Mouse (Mus musculus) CH12.LX (cell line): ENCODE data around the gene Snta1. TPM values are rescaled to one million over a fixed set of nuclear protein-coding genes. Genes with fewer than 3 reads are reported as not detected.

Experiments
- DNase-seq: peaks from one replicate; pipeline ENCODE4 v3.0.0-alpha.2; 2013; ENCODE audit errors: extremely low read depth
- H3K27ac ChIP-seq: 2 replicates; pipeline ENCODE4 v1.5.1; 2012; ENCODE audit warnings: low read depth, mild to moderate bottlenecking, control low read depth, moderate library complexity; ENCODE audit not compliant: insufficient read depth
- H3K27me3 ChIP-seq: replicated peaks from 2 replicates; pipeline ENCODE3; 2012; ENCODE audit warnings: inconsistent platforms
- H3K36me3 ChIP-seq, 2 experiments: replicated peaks in 1 of 2; 2 replicates each; pipeline versions ENCODE3 to v1.6.1; 2012; ENCODE audit warnings: inconsistent platforms in 1 of 2, low read length in 1 of 2, mild to moderate bottlenecking in 1 of 2, mixed read lengths in 1 of 2, moderate library complexity in 1 of 2; ENCODE audit not compliant: control insufficient read depth in 1 of 2, insufficient read depth in 1 of 2
- H3K4me1 ChIP-seq, 2 experiments: 2 replicates each; pipeline ENCODE4 v1.6.1; 2012; ENCODE audit warnings: inconsistent platforms in 1 of 2, moderate library complexity in 1 of 2; ENCODE audit not compliant: insufficient read depth in 2 of 2, control insufficient read depth in 1 of 2
- H3K4me2 ChIP-seq: 2 replicates; pipeline ENCODE4 v1.6.1; 2012; ENCODE audit warnings: low read depth, mild to moderate bottlenecking, control low read depth; ENCODE audit not compliant: poor library complexity, insufficient read depth, severe bottlenecking
- H3K4me3 ChIP-seq, 3 experiments: fragments of 150-350 bp in 1 of 3; sonication (generic) in 1 of 3; replicated peaks in 1 of 3; 2 replicates each; pipeline versions ENCODE3 to v1.5.1; 2011 to 2012; ENCODE audit warnings: low read depth in 2 of 3, low read length in 2 of 3, mild to moderate bottlenecking in 2 of 3, moderate library complexity in 2 of 3, control low read depth in 1 of 3, improper control_type of control experiment in 1 of 3, inconsistent platforms in 1 of 3, mixed read lengths in 1 of 3; ENCODE audit not compliant: poor library complexity in 1 of 3
- H3K79me2 ChIP-seq: replicated peaks from 2 replicates; pipeline ENCODE4 v1.6.1; 2012; ENCODE audit warnings: mild to moderate bottlenecking, moderate library complexity; ENCODE audit not compliant: control insufficient read depth, poor library complexity, insufficient read depth, severe bottlenecking; ENCODE audit errors: extremely low read depth
- H3K9ac ChIP-seq: 2 replicates; pipeline ENCODE4 v1.6.1; 2012; ENCODE audit warnings: low read depth, mild to moderate bottlenecking, control low read depth, moderate library complexity; ENCODE audit not compliant: insufficient read depth
- H3K9me3 ChIP-seq: replicated peaks from 2 replicates; pipeline ENCODE3; 2012; ENCODE audit warnings: low read length, inconsistent platforms, mixed read lengths
- CTCF ChIP-seq, 2 experiments: IDR thresholded peaks in 1 of 2; conservative IDR thresholded peaks in 1 of 2; 2 replicates each; pipeline ENCODE4 v1.5.1; 2011 to 2012; ENCODE audit warnings: low read depth in 2 of 2, low read length in 2 of 2, improper control_type of control experiment in 1 of 2, inconsistent platforms in 1 of 2, mild to moderate bottlenecking in 1 of 2, moderate library complexity in 1 of 2
- ELF1 ChIP-seq: IDR thresholded peaks from 2 replicates; pipeline ENCODE4 v1.6.1; 2014; ENCODE audit warnings: low read depth, mild to moderate bottlenecking, inconsistent platforms, low read length, improper control_type of control experiment
- EP300 ChIP-seq: IDR thresholded peaks from 2 replicates; pipeline ENCODE4 v1.6.1; 2011; ENCODE audit warnings: low read length, improper control_type of control experiment
- ETS1 ChIP-seq: conservative IDR thresholded peaks from 2 replicates; pipeline ENCODE4 v1.6.1; 2012; ENCODE audit warnings: low read depth, mild to moderate bottlenecking, inconsistent platforms, low read length, improper control_type of control experiment, moderate library complexity
- GABPA ChIP-seq: IDR thresholded peaks from 2 replicates; pipeline ENCODE4 v1.6.1; 2012; ENCODE audit warnings: low read depth, low read length, improper control_type of control experiment, inconsistent platforms; ENCODE audit not compliant: insufficient replicate concordance
- IRF4 ChIP-seq: IDR thresholded peaks from 2 replicates; pipeline ENCODE4 v1.6.1; 2014; ENCODE audit warnings: low read depth, mild to moderate bottlenecking, inconsistent platforms, low read length, improper control_type of control experiment
- JUND ChIP-seq: conservative IDR thresholded peaks from 2 replicates; pipeline ENCODE4 v1.6.1; 2011; ENCODE audit warnings: low read depth, low read length, improper control_type of control experiment
- MAZ ChIP-seq: IDR thresholded peaks from 2 replicates; pipeline ENCODE4 v1.6.1; 2012; ENCODE audit warnings: low read depth, mild to moderate bottlenecking, inconsistent platforms, low read length, improper control_type of control experiment, moderate library complexity
- MYC ChIP-seq: IDR thresholded peaks from 2 replicates; pipeline ENCODE4 v1.6.1; 2011; ENCODE audit warnings: low read depth, mild to moderate bottlenecking, improper control_type of control experiment, low read length
- NELFE ChIP-seq: IDR thresholded peaks from 2 replicates; pipeline ENCODE4 v1.6.1; 2011; ENCODE audit warnings: low read depth, low read length, improper control_type of control experiment
- PAX5 ChIP-seq: IDR thresholded peaks from 2 replicates; pipeline ENCODE4 v1.6.1; 2012; ENCODE audit warnings: low read length, inconsistent platforms, mixed read lengths
- POLR2A ChIP-seq: IDR thresholded peaks from 2 replicates; pipeline ENCODE4 v1.6.1; 2011; ENCODE audit warnings: low read depth, mild to moderate bottlenecking, improper control_type of control experiment, low read length
- RAD21 ChIP-seq: IDR thresholded peaks from 2 replicates; pipeline ENCODE4 v1.6.1; 2011; ENCODE audit warnings: low read depth, mild to moderate bottlenecking, low read length, improper control_type of control experiment, moderate library complexity
- RCOR1 ChIP-seq: conservative IDR thresholded peaks from 2 replicates; pipeline ENCODE4 v1.6.1; 2012; ENCODE audit warnings: low read depth, mild to moderate bottlenecking, inconsistent platforms, low read length, improper control_type of control experiment
- SMC3 ChIP-seq: IDR thresholded peaks from 2 replicates; pipeline ENCODE4 v1.6.1; 2011; ENCODE audit warnings: low read depth, low read length, improper control_type of control experiment
- TBP ChIP-seq: conservative IDR thresholded peaks from 2 replicates; pipeline ENCODE4 v1.6.1; 2011; ENCODE audit warnings: low read depth, low read length, improper control_type of control experiment
- TCF12 ChIP-seq: IDR thresholded peaks from 2 replicates; pipeline ENCODE4 v1.6.1; 2014; ENCODE audit warnings: low read depth, mild to moderate bottlenecking, inconsistent platforms, low read length, improper control_type of control experiment
- UBTF ChIP-seq: IDR thresholded peaks from 2 replicates; pipeline ENCODE4 v1.6.1; 2012; ENCODE audit warnings: low read depth, mild to moderate bottlenecking, inconsistent platforms, low read length, improper control_type of control experiment, moderate library complexity
- USF1 ChIP-seq: IDR thresholded peaks from 2 replicates; pipeline ENCODE4 v1.6.1; 2014; ENCODE audit warnings: low read depth, mild to moderate bottlenecking, inconsistent platforms, low read length, improper control_type of control experiment
- ZC3H11A ChIP-seq: IDR thresholded peaks from 2 replicates; pipeline ENCODE4 v1.6.1; 2012; ENCODE audit warnings: low read depth, mild to moderate bottlenecking, inconsistent platforms, low read length, improper control_type of control experiment
- ZKSCAN1 ChIP-seq: IDR thresholded peaks from 2 replicates; pipeline ENCODE4 v1.6.1; 2012; ENCODE audit warnings: low read depth, inconsistent platforms, low read length, improper control_type of control experiment, borderline replicate concordance
- dilution Hi-C: fragments of 300-500 bp; cut with MboI; formaldehyde crosslinking; loops from 2 replicates; pipeline ENCODE4 v1.14.3; 2020; ENCODE audit warnings: low sequenced_read_pairs; ENCODE audit not compliant: extremely low pct_unique_long_range_greater_than_20kb, extremely low pct_ligation_motif_present
- in situ Hi-C: fragments of 300-500 bp; cut with MboI; formaldehyde crosslinking; loops from 3 replicates; pipeline ENCODE4 v1.14.3; 2019; ENCODE audit warnings: low sequenced_read_pairs, low pct_ligation_motif_present, low pct_unique_long_range_greater_than_20kb, mixed read lengths
- polyA plus RNA-seq: library from polyadenylated mRNA; unstranded; fragments of >175 nt; gene quantifications from 2 replicates; pipeline ENCODE4 v1.2.1, GENCODE M21; 2012; ENCODE audit warnings: low read depth; ENCODE audit not compliant: insufficient read length
- total RNA-seq, 2 experiments: library from RNA; depleted of rRNA; stranded (reverse); fragments of 300-350 nt in 1 of 2; fragments of >200 nt in 1 of 2; gene quantifications; 2 replicates each; pipeline ENCODE4 v1.2.3; 2012 to 2014

Snta1 gene
- total and polyA plus RNA-seq, 3 experiments: 0.33 TPM; not detected in 2

DNA sequence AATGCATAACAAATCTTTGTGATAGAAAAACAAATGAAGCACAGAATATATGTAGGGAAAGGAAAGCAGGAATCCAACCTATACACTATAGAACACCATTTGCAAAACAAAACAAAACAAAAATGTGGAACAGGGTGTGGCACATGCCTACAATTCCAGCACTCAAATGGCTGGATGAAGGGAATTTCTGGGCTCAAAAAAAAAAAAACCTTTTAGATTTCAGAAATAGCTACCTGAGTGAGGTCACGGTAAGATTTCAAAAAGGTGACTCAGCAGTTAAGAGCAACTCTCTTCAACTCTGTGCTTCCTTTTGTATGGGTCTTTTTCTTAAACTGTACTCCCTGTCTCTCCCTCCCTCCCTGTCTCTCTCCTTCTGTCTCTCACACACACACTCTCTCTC, 69.7 kb downstream of the Snta1 start:
- no peak overlapping the region for H3K9ac ChIP-seq
- no peaks in the 10 kb centered on the region for H3K79me2 ChIP-seq
- dilution Hi-C loops: no loop called here
- TF ChIP-seq TBP: no peak
- H3K9me3 ChIP-seq: no peaks in the 10 kb centered on the region
- in situ Hi-C loops: no loop called here
- H3K4me3 ChIP-seq: no peak overlapping the region
- H3K4me1 ChIP-seq: no peaks in the 10 kb centered on the region
- H3K36me3 ChIP-seq: peaks cover 34 to 66% of the 10 kb centered on the region in 2 experiments
- no peaks in the 10 kb centered on the region for H3K27me3 ChIP-seq
- no peak overlapping the region for H3K4me2 ChIP-seq
- no peak for DNase-seq
- no peak overlapping the region for H3K27ac ChIP-seq

DNA sequence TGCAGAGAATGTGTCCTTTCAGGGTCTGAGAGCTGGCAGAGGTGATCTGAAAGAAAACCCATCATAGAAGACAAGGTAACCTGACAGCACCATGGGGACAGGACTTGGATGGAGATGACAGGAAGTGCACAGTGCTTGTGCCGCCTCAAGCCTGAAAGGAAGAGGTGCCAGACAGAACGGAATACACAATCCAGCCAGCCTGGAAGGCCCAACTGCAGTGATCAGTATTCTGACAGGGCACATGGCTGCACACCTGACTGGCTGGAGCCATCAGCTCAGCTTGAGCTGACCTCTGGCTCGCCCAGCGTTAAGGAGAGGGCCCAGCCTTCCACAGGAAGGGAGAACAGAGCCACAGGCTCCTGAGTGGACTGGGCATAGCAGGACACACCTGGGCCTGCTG, 72.3 kb downstream of the Snta1 start:
- H3K9me3 ChIP-seq: no peaks in the 10 kb centered on the region
- no peak overlapping the region for H3K4me3 ChIP-seq
- dilution Hi-C loops (no loop called here), in situ Hi-C loops (no loop called here)
- TF ChIP-seq ZC3H11A: no peak
- TF ChIP-seq RCOR1: no peak
- TF ChIP-seq ZKSCAN1: no peak
- TF ChIP-seq PAX5: no peak
- no peak for TF ChIP-seq SMC3
- TF ChIP-seq ETS1: no peak
- no peak for TF ChIP-seq GABPA
- no peak for TF ChIP-seq POLR2A
- H3K4me2 ChIP-seq: no peak overlapping the region
- H3K27ac ChIP-seq: no peak overlapping the region
- no peaks in the 10 kb centered on the region for H3K79me2 ChIP-seq
- H3K4me1 ChIP-seq: no peaks in the 10 kb centered on the region
- H3K36me3 ChIP-seq: peaks cover 18 to 43% of the 10 kb centered on the region in 2 experiments
- DNase-seq: no peak
- no peaks in the 10 kb centered on the region for H3K27me3 ChIP-seq
- no peak overlapping the region for H3K9ac ChIP-seq

DNA sequence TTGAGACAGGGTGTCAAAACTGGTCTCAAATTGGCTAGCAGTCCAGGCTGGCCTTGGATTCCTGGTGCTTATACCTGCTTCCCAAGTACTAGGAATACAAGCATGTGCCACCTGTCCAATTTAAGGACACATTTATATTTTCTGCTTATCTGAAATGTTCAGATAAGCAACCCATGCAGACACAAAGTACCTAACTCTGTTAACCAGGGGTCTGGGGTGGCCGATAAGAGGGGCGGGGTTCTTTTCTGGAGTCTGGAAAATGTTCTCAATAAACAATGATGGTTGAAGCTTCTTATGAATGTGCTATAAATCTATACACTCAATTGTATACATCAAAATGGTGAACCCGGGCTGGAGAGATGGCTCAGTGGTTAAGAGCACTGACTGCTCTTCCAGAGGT, 81.0 kb downstream of the Snta1 start:
- dilution Hi-C loops: no loop called here
- no peak overlapping the region for H3K4me2 ChIP-seq
- no peak for DNase-seq

More for the DNA sequence above, 81.0 kb downstream of the Snta1 start:
- H3K4me1 ChIP-seq: no peaks in the 10 kb centered on the region
- H3K4me3 ChIP-seq: no peak overlapping the region
- in situ Hi-C loops: no loop called here
- H3K27ac ChIP-seq: no peak overlapping the region
- TF ChIP-seq ETS1 (no peak), TCF12 (no peak), NELFE (no peak), GABPA (no peak), EP300 (no peak), MYC (no peak), MAZ (no peak), SMC3 (no peak), UBTF (no peak), RAD21 (no peak), POLR2A (no peak), IRF4 (no peak), JUND (no peak), USF1 (no peak), ZC3H11A (no peak), ELF1 (no peak), CTCF (conservative IDR thresholded peaks at IDR 0.05 in 1 of 2, IDR thresholded peaks at IDR 0.05 in 1 of 2; ENCODE audit: low read depth in 2 of 2, low read length in 2 of 2) (no peak)
- H3K79me2 ChIP-seq: no peaks in the 10 kb centered on the region
- H3K36me3 ChIP-seq: no peaks in the 10 kb centered on the region
- H3K9ac ChIP-seq: no peak overlapping the region
- peaks cover 25% of the 10 kb centered on the region for H3K27me3 ChIP-seq
- no peaks in the 10 kb centered on the region for H3K9me3 ChIP-seq
